Mouse (Mus musculus): ENCODE data around the gene Fer. TPM values are rescaled to one million over a fixed set of nuclear protein-coding genes. Genes with fewer than 3 reads are reported as not detected.

Gene Fer
- polyA plus RNA-seq, 1 experiment = 2.7 TPM

GRCm38 (mm10) chr17:64096811-64097210 lies 233.9 kb downstream of the Fer start:
- H3K27me3 ChIP-seq (replicated peaks; ENCODE audit: control insufficient read depth, insufficient read depth, low read length) = no peaks in the 10 kb centered on the region
- TF ChIP-seq POLR2A (IDR thresholded peaks at IDR 0.05; ENCODE audit: low read depth, low read length) = no peak
- no peak for TF ChIP-seq CTCF (conservative IDR thresholded peaks at IDR 0.05; ENCODE audit: insufficient read depth, insufficient read length, low read depth, low read length)

DNA sequence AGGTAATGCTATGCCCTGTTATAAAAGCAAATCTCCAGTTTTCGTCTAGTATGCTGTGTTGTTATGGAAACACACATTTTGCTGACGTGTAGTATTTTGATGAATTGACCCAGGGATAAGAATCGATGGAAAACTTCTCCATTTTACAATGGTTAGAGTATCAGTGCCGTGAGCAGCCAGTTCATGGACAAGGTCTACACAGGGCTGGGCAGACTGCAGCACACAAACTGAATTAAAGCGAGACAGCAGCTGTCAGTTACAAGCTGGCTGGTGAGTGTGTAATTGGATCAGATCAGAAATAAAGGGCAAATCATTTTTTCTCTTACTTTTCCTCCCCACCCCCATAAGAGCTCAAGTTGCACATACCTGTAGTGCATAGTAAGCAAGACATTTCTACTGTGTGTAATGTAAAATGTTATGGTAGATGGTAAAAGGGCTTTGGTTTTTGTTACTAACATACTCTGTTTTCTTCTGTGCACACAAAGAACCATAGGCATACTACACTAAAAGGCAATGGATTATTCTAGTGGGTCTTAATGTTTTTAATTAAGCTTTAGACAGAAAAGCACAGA lies 235.0 kb downstream of the Fer start:
- H3K4me1 ChIP-seq (ENCODE audit: control insufficient read depth, insufficient read depth, low read length) = no peaks in the 10 kb centered on the region
- DNase-seq = no peak
- no peak overlapping the region for H3K27ac ChIP-seq (ENCODE audit: insufficient read depth, low read depth, low read length)
- 87% methylated on average over 5 of the region's 5 CpGs for WGBS
- no peak overlapping the region for H3K4me3 ChIP-seq (ENCODE audit: insufficient read depth, low read depth, low read length)
- H3K36me3 ChIP-seq (ENCODE audit: control insufficient read depth, insufficient read depth, low read length) = no peaks in the 10 kb centered on the region
- no peaks in the 10 kb centered on the region for H3K27me3 ChIP-seq (replicated peaks; ENCODE audit: control insufficient read depth, insufficient read depth, low read length)
- TF ChIP-seq CTCF (conservative IDR thresholded peaks at IDR 0.05; ENCODE audit: insufficient read depth, insufficient read length, low read depth, low read length) (no peak), POLR2A (IDR thresholded peaks at IDR 0.05; ENCODE audit: low read depth, low read length) (no peak)

More at GRCm38 (mm10) chr17:64096811-64097210, 233.9 kb downstream of the Fer start:
- WGBS = 85% methylated on average over 3 of the region's 3 CpGs
- Histone ChIP-seq H3K4me1 (ENCODE audit: control insufficient read depth, insufficient read depth, low read length) (no peaks in the 10 kb centered on the region), H3K4me3 (ENCODE audit: insufficient read depth, low read depth, low read length) (no peak overlapping the region), H3K27ac (ENCODE audit: insufficient read depth, low read depth, low read length) (no peak overlapping the region), H3K36me3 (ENCODE audit: control insufficient read depth, insufficient read depth, low read length) (no peaks in the 10 kb centered on the region)
- DNase-seq = no peak

GRCm38 (mm10) chr17:64099395-64100171 lies 236.7 kb downstream of the Fer start:
- H3K27ac ChIP-seq (ENCODE audit: insufficient read depth, low read depth, low read length) = no peak overlapping the region
- no peak for TF ChIP-seq POLR2A (IDR thresholded peaks at IDR 0.05; ENCODE audit: low read depth, low read length)
- TF ChIP-seq CTCF (conservative IDR thresholded peaks at IDR 0.05; ENCODE audit: insufficient read depth, insufficient read length, low read depth, low read length) = no peak
- WGBS = 60% methylated on average over 6 of the region's 6 CpGs

DNA sequence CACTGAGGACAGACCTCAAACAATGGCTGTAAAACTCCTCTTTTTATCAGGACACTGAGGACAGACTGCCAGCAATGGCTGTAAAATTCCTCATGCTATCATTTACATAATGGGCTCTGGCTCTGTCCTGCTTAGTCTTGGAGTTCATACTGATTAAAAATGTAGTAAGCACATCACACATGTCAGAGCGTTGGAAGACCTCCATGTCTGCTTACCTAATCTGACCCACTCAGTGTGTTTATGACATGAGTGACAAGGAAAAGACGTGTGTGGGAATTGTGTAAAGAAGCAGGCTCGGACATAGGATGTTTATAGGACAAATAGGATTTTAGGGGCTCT lies 237.3 kb downstream of the Fer start:
- no peak overlapping the region for H3K4me3 ChIP-seq (ENCODE audit: insufficient read depth, low read depth, low read length)
- no peak for DNase-seq
- no peaks in the 10 kb centered on the region for H3K4me1 ChIP-seq (ENCODE audit: control insufficient read depth, insufficient read depth, low read length)
- no peak overlapping the region for H3K27ac ChIP-seq (ENCODE audit: insufficient read depth, low read depth, low read length)
- H3K36me3 ChIP-seq (ENCODE audit: control insufficient read depth, insufficient read depth, low read length) = no peaks in the 10 kb centered on the region
- WGBS = 73% methylated on average over 3 of the region's 3 CpGs
- no peaks in the 10 kb centered on the region for H3K27me3 ChIP-seq (replicated peaks; ENCODE audit: control insufficient read depth, insufficient read depth, low read length)
- TF ChIP-seq CTCF (conservative IDR thresholded peaks at IDR 0.05; ENCODE audit: insufficient read depth, insufficient read length, low read depth, low read length) = no peak
- no peak for TF ChIP-seq POLR2A (IDR thresholded peaks at IDR 0.05; ENCODE audit: low read depth, low read length)

More at GRCm38 (mm10) chr17:64099395-64100171, 236.7 kb downstream of the Fer start:
- no peaks in the 10 kb centered on the region for H3K4me1 ChIP-seq (ENCODE audit: control insufficient read depth, insufficient read depth, low read length)
- H3K4me3 ChIP-seq (ENCODE audit: insufficient read depth, low read depth, low read length) = no peak overlapping the region
- no peaks in the 10 kb centered on the region for H3K27me3 ChIP-seq (replicated peaks; ENCODE audit: control insufficient read depth, insufficient read depth, low read length)
- DNase-seq = no peak
- H3K36me3 ChIP-seq (ENCODE audit: control insufficient read depth, insufficient read depth, low read length) = no peaks in the 10 kb centered on the region

- Histone ChIP-seq H3K27me3 (replicated peaks; ENCODE audit: control insufficient read depth, insufficient read depth, low read length) (no peaks in the 10 kb centered on the region), H3K4me1 (ENCODE audit: control insufficient read depth, insufficient read depth, low read length) (no peaks in the 10 kb centered on the region), H3K36me3 (ENCODE audit: control insufficient read depth, insufficient read depth, low read length) (no peaks in the 10 kb centered on the region), H3K27ac (ENCODE audit: insufficient read depth, low read depth, low read length) (no peak overlapping the region), H3K4me3 (ENCODE audit: insufficient read depth, low read depth, low read length) (no peak overlapping the region)
- TF ChIP-seq CTCF (conservative IDR thresholded peaks at IDR 0.05; ENCODE audit: insufficient read depth, insufficient read length, low read depth, low read length) (no peak), POLR2A (IDR thresholded peaks at IDR 0.05; ENCODE audit: low read depth, low read length) (no peak)
- no peak for DNase-seq
- 97% methylated on average over 5 of the region's 5 CpGs for WGBS
Observed at GRCm38 (mm10) chr17:64108773-64109172, 245.9 kb downstream of the Fer start.

DNA sequence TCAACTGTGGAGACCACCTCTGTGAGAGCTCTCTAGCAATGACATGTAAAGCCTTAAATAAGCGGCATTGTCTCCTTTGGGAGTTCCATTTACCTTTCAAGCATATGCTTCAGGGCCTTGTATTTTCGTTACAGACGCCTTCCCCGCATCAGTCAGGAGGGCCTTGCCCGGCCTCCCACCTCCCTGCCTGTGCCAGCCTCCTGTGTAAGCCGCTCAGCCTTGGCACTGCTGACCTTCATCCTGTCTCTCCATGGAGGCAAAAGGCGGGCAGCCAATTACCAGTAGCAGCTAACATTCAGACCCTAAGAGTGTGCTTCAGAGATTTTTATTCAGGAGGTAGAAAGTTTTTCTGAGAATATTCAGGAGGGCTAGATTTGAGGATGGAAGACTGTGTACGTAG lies 247.0 kb downstream of the Fer start:
- 83% methylated on average over 8 of the region's 8 CpGs for whole genome bisulfite sequencing
- TF ChIP-seq POLR2A (IDR thresholded peaks at IDR 0.05; ENCODE audit: low read depth, low read length) (no peak), CTCF (conservative IDR thresholded peaks at IDR 0.05; ENCODE audit: insufficient read depth, insufficient read length, low read depth, low read length) (no peak)
- Histone ChIP-seq H3K36me3 (ENCODE audit: control insufficient read depth, insufficient read depth, low read length) (no peaks in the 10 kb centered on the region), H3K4me3 (ENCODE audit: insufficient read depth, low read depth, low read length) (no peak overlapping the region), H3K27me3 (replicated peaks; ENCODE audit: control insufficient read depth, insufficient read depth, low read length) (no peaks in the 10 kb centered on the region), H3K4me1 (ENCODE audit: control insufficient read depth, insufficient read depth, low read length) (no peaks in the 10 kb centered on the region), H3K27ac (ENCODE audit: insufficient read depth, low read depth, low read length) (no peak overlapping the region)
- no peak for DNase-seq

DNA sequence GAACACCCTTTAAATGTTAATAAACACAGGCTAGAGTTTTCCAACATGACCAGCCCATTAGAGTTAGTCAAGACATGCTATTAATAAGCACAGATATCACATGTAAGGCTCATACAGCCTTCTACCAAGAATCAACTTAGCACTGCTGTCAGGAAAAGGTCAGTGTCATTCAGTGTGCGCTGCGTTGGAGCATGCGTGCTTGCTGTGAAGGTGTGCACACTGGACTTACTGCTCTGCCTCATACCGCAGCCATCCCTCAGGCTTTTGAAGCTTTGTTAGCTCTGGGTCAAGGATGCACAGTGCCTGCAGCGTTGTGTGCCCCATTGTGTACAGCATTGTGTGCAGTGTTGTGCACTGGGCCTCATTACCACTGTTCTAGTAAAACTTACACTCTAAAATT lies 250.8 kb downstream of the Fer start:
- Histone ChIP-seq H3K27ac (ENCODE audit: insufficient read depth, low read depth, low read length) (no peak overlapping the region), H3K4me1 (ENCODE audit: control insufficient read depth, insufficient read depth, low read length) (peaks cover 3% of the 10 kb centered on the region; the same call in 1 of the 2 replicates), H3K36me3 (ENCODE audit: control insufficient read depth, insufficient read depth, low read length) (no peaks in the 10 kb centered on the region), H3K4me3 (ENCODE audit: insufficient read depth, low read depth, low read length) (no peak overlapping the region), H3K27me3 (replicated peaks; ENCODE audit: control insufficient read depth, insufficient read depth, low read length) (no peaks in the 10 kb centered on the region)
- TF ChIP-seq CTCF (conservative IDR thresholded peaks at IDR 0.05; ENCODE audit: insufficient read depth, insufficient read length, low read depth, low read length) = no peak
- no peak for DNase-seq
- WGBS = 93% methylated on average over 5 of the region's 5 CpGs

Measured in kidney, adult 2 months (tissue).